Mouse (Mus musculus): ENCODE measurements around the gene Pde4d.
A peak's percentile ranks its signal among the peaks of the same experiment; 100 is the strongest.

Pde4d gene

DNA sequence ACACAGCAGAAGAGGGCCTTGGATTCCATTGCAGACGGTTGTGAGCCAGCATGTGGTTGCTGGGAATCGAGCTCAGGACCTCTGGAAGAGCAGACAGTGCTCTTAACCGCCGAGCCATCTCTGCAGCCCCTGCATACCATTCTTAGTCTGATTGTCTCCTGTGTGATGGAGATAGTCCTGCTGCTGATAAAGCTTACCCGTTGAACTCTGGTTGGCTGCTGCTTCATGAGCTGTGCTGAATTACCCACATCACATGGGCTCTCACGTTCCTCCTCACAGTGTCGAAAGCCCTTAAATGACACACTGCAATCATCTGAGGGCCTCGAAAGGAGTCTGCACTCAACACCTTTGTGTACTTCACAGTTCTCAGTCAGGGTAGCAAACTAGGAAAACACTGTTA, 1468.9 kb downstream of the Pde4d start:
- DNase-seq (ENCODE audit: low spot score in 2 of 2) = no peak

- no peak for DNase-seq (ENCODE audit: low spot score in 2 of 2)
Measured at GRCm38 (mm10) chr13:109920256-109920655, 1470.5 kb downstream of the Pde4d start.

DNA sequence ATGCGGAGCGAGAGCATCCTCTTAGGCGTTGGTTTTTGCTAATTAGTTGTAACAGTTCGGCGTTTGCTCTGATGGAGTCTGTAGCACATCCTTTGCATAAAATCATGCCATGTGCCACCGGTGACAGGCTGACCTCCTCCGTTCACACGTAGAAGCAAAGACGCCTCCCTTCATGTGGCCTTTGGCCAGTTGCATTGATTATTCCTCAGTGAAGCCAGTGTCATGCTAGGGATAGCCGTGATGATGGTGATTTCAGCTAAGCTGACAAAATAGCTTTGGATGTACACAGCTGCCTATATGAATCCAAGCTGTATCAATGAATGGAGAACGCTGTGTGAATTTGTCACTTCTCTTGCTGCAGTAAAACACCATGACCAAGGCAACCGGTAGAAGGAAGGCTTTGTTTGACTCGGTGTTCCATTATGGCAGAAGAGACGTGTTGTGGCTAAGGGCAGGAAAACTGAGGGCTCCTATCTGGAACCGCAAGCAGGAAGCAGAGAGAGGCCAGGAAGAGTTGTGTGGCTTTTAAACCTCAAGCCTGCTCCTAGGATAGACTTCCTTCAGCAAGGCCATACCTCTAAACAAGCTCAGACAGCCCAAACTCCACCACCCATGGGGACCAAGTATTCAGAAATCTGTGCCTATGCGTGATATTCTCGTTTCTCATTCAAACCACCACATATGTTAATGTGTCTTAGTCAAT, 1471.7 kb downstream of the Pde4d start:
- DNase-seq (ENCODE audit: low spot score in 2 of 2) = no peak

DNA sequence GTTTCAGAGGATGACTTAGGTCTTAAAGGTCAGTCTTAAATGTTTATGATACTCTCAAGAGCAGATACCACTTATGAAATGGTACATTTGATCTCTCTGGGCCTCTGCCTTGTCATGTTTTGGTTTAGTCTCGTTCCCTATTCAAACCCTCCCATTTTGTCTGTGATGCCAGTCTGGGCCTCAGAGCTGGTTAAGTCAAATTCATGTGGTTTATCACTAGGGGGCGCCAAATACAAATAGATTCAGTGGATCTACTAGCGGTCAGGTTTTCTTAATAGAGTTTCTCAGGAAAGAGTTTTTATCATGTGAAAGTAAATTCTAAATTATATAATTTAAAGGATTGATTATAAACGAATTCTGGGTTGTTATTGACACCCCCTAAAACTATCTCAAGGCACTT, 1472.5 kb downstream of the Pde4d start:
- peak in 1 of 2 experiments; percentile 36 for DNase-seq (ENCODE audit: low spot score in 2 of 2)

- no peak for DNase-seq (ENCODE audit: low spot score in 2 of 2)
Measured at GRCm38 (mm10) chr13:109922782-109923181, 1473.0 kb downstream of the Pde4d start.

DNA sequence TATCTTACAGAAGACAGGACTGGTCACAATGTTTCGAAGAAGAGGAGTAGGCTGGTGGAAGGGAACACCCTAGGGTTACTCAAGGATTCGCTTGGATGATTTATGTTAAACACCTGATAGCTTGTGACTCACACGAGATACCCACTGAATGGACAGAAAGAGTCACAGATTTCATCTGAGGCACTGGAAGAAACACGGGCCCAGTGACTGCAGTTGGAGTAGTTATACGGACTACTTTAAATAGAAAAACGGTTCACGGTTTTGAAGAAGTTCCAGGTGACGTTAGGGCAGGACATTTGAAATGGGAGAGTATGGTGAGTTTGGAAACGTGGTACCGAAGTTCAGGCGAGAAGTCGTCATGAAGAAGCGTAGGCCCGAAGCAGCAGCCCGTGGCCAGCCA, 1475.0 kb downstream of the Pde4d start:
- no peak for DNase-seq (ENCODE audit: low spot score in 2 of 2)

DNA sequence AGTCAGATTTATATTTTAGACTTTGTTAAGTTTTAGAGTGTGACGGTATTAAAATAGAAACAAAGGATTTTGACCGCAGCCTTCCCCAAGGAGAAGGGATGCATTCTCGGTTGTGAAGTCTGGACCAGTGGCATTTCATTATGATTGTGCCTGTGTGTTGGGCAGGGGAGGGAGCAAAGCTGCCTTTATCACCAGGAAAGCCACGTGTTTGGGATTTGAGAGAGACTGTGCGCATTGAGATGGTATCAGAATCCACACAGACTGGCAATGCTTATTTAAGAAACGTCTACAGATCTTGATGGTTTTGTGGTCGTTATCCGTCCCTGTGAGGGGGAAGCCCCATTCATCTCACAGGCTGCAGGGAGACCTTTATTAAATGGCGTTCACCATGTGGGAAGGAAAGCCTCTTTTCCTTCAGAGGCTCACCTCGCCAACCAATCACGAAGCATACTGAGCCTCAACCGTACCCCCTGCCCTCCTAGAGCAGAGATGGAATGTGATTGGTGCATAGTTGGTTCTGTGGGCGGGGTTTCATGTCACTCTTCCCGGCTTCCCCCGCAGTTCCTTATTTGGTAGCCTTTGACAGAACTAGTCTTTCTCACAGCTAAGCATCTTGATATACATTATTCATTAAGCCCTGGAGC, 1476.7 kb downstream of the Pde4d start:
- peak; percentile 85 to 91 for DNase-seq (ENCODE audit: low spot score in 2 of 2)

GRCm38 (mm10) chr13:109927782-109928181, 1478.0 kb downstream of the Pde4d start:
- DNase-seq (ENCODE audit: low spot score in 2 of 2) = peak in 1 of 2 experiments; percentile 35

DNA sequence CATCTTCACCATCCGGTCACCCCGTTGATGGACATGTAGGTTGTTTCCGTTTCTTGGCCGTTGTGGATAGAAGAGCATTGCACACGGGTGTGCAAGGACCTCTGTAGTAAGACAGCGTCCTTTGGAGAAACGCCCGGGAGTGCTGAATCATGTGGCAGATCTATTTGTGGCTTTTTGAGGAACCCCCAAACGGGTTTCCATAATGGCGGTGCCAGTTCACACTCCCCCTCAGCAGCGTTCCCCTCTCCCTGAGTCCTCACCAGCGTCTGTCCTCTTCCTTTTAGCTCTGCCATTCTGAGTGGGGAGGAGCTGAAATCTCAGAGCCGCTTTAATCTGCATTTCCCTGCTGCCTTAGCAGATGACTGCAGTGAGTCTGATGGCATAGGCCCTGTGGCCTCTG, 1482.9 kb downstream of the Pde4d start:
- DNase-seq (ENCODE audit: low spot score in 2 of 2) = peak; percentile 32 to 43

- DNase-seq (ENCODE audit: low spot score in 2 of 2) = no peak
Measured at GRCm38 (mm10) chr13:109933554-109933953, 1483.8 kb downstream of the Pde4d start.

- no peak for DNase-seq (ENCODE audit: low spot score in 2 of 2)
Measured at GRCm38 (mm10) chr13:109936866-109937265, 1487.1 kb downstream of the Pde4d start.

- no peak for DNase-seq (ENCODE audit: low spot score in 2 of 2)
Measured at GRCm38 (mm10) chr13:109944822-109945551, 1495.2 kb downstream of the Pde4d start.

DNA sequence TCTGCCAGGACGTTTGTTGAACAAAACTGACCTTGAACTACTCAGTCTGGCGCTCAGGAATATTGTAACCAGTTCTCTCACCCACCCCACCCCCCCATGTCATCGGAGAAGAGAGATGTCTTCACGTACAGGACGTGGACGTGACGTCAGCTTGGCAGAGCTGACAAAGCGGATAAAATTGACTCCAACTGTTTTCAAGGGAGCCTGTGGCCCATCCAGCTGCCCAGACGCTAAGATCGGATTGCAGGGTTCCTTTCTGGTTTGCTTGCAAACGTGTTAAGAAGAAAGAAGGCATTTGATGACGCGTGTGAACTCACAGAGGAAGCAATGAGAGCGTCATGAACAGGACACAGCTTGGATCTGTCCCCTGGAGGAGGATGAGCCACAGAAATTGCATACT, 1501.7 kb downstream of the Pde4d start:
- no peak for DNase-seq (ENCODE audit: low spot score in 2 of 2)

- no peak for DNase-seq (ENCODE audit: low spot score in 2 of 2)
Measured at GRCm38 (mm10) chr13:109954189-109954588, 1504.4 kb downstream of the Pde4d start.

- DNase-seq (ENCODE audit: low spot score in 2 of 2) = no peak
Measured at GRCm38 (mm10) chr13:109957953-109958352, 1508.2 kb downstream of the Pde4d start.

DNA sequence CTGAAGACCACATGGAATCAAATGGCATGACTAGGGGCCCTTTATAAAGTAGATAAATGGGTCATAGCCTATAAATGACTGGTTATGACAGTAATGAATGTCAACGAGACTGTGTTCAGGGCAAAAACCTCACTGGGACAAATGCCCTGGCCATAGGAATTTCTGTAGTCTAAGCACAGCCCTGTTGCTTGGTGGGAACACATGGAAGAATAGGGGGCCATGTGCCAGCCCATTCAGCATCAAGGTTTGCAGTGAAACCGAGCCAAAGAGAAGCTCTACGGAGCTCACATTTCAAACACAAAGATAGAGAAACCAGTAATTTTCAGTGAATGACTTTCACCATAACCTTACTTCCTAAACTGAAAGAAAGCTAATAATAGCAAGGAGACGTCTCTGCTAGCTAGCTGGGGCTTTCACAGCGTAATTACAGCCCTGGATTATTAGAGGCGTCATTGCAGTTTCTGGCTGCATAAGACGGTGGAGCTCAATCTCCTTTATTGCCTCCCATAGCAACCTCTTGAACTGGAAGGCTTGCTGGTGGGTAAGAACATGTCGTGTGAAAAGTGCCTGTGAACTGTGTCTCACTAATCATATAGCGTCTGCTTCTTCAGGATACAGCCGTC, 1533.2 kb downstream of the Pde4d start:
- DNase-seq (ENCODE audit: low spot score in 2 of 2) = no peak

GRCm38 (mm10) chr13:109985411-109985810, 1535.7 kb downstream of the Pde4d start:
- no peak for DNase-seq (ENCODE audit: low spot score in 2 of 2)

DNA sequence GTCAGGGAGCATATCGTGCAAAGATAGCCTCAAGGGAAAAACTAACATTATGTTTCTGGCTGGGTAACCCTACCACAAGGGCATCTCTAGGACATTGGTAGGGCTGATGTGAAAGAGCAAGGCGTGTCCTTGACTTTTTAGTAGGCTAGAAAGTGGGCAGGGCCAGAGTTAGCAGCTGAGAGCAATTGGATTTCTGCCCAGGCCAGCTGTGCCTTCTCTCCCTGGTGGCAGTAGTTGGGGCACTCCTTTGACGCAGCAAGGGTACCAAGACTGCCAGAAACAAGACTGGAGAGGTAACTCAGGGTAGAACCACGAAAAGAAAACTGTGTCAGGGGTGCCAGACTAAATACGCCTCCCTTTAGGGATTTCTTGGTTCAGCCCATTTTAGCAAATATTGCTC, 1536.1 kb downstream of the Pde4d start:
- peak in 1 of 2 experiments; percentile 18 for DNase-seq (ENCODE audit: low spot score in 2 of 2)

DNA sequence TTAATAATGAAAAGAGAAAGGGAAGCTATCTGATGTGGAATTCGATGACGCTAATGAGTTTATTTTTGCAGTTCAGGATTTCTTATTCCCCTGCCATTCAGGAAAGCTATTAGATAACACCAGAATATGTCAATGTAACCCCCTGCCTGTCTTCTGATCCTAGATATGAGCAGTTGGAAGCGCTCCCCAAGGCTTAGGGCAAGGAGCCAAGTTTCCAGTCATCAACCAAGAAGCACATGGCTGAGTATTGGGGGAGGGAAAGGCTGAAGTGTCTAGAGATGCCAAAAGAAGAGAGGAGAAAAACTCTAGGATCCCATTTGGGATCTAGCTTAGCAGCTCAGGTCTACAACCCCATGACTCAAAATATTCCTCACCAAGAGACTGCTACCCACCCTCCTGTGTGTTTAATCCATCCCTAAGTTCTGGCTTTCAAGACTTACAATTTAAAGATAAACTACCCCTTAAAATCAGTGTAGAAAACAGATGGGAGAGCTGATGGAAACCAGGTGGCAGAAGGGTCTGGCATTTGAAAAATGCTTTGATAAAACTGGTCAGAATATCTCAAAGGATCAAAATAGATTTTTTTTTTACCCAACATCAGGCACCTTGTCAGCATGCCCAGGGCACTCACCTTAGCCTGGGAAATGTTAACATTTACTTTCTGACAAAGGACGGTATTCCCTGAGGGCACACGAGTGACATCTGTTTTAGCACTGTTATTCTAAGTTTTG, 1543.2 kb downstream of the Pde4d start:
- no peak for DNase-seq (ENCODE audit: low spot score in 2 of 2)

DNA sequence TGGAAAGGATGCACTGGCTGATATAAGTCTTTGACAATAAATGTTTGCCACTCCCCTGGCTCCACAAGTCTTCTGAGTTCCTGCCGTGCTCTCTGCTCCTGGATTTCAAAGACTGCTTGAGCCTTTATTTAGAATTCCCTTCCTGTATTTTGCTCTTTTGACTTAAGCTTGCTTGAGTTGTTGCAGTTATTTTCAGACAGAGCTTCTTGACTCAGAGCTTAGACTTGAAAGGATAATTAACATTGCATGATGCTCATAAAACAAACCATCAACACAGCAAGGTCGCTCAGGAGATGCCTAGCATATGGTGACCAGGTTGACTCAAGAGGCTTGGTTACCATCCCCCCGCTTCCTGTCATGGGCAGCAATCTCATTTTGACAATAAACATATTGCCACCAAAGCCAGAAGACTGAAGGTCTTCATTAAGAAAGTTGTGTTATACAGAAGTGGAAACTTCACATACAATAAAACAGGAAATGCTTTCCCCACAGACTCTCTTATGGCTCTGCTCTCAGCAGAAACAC, 1544.6 kb downstream of the Pde4d start:
- no peak for DNase-seq (ENCODE audit: low spot score in 2 of 2)

- DNase-seq (ENCODE audit: low spot score in 2 of 2) = no peak
Measured at GRCm38 (mm10) chr13:110002081-110002480, 1552.3 kb downstream of the Pde4d start.

Data from frontal cortex, postnatal 10 days (tissue).